Mouse (Mus musculus): ENCODE measurements at regions not wholly inside any gene's neighbourhood (a gene's known extent, or its start where the extent isn't known, plus 50 kb on each side); places are given as distances from the start of the nearest gene placed in this dataset.

DNA sequence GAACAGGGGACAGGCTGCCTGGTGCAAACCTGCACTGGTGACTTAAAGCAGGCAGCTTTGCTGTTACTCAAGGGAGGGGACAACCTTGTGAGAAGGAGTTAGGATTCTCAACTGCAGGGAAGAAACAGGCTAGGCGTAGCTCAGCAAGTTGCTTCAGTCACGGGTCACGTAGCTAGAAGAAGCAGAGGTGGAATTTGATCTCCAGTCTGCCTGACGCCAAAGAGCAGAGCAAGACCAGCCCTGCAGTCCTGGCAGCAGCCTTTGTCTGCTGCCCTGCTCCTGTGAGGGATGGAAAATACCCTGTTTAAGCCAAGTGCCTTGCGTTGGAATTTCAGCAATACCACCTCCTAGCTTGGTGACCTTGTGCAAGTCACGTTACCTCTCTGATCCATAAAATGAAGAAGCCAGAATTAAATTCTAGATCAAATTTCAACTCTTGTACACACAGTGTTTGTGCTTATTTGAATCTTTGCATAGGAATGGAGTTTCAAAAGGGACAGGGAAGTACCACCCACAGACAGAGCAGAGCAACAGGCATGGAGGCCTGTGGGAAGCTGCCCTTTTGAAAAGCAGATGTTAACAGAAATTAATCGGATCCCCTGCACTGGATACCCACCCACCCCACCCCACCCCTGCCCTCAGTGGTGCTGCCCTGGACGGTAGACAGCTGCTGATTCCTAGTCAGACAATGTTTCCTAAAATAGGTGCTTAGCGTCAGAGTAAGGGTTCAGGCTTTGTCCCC lies 116.6 kb upstream of the Sesn3 start:
- TF ChIP-seq POLR2A (IDR thresholded peaks at IDR 0.05; ENCODE audit: insufficient read depth, low read depth, low read length) (no peak), CTCF (IDR thresholded peaks at IDR 0.05; ENCODE audit: insufficient read depth, low read depth, low read length) (no peak)
